Mouse (Mus musculus) spleen, adult 2 months (tissue): ENCODE measurements around the gene Scnn1g.

Source experiments
- CTCF ChIP-seq: fragments of 200-500 bp; IDR thresholded peaks from 2 replicates; pipeline ENCODE4 v1.5.1; 2011; ENCODE audit warnings: mild to moderate bottlenecking, inconsistent platforms; ENCODE audit not compliant: insufficient read depth, insufficient read length, insufficient replicate concordance; ENCODE audit errors: extremely low read depth
- POLR2A ChIP-seq: fragments of 200-500 bp; IDR thresholded peaks from 2 replicates; pipeline ENCODE4 v1.6.1; 2011; ENCODE audit warnings: low read depth, low read length, inconsistent platforms

DNA sequence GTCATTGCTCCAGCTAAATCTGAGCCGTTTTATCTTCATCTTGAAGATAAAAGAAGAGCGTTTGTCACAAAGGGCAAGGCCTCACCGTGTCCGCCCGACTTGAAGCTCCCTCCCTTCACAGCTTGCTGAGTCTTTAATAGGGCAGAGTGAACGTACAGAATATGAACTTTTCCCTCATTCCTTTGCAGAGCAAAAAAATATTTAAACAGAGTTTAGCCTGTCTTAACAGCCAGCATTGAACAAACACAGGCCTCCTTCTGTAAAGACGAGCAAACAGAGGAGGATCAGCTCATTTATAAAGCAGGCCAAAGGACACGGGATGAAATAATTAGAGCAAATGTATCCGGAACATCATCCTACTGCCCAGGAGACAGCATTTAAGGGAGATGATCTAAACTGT, 63.5 kb downstream of the Scnn1g start:
- no peak for TF ChIP-seq CTCF
- TF ChIP-seq POLR2A: no peak
